Mouse (Mus musculus) testis, adult 2 months (tissue): ENCODE measurements around the gene Slc5a6.

Source experiments
- CTCF ChIP-seq: fragments of 200-500 bp; IDR thresholded peaks from 2 replicates; pipeline ENCODE4 v1.5.1; 2012; ENCODE audit warnings: low read depth, mild to moderate bottlenecking, inconsistent platforms, low read length, moderate library complexity; ENCODE audit not compliant: control insufficient read depth, insufficient read depth, insufficient replicate concordance
- POLR2A ChIP-seq: fragments of 200-500 bp; IDR thresholded peaks from 2 replicates; pipeline ENCODE4 v1.6.1; 2012; ENCODE audit warnings: low read depth, mild to moderate bottlenecking, inconsistent platforms, low read length, moderate library complexity; ENCODE audit not compliant: control insufficient read depth

DNA sequence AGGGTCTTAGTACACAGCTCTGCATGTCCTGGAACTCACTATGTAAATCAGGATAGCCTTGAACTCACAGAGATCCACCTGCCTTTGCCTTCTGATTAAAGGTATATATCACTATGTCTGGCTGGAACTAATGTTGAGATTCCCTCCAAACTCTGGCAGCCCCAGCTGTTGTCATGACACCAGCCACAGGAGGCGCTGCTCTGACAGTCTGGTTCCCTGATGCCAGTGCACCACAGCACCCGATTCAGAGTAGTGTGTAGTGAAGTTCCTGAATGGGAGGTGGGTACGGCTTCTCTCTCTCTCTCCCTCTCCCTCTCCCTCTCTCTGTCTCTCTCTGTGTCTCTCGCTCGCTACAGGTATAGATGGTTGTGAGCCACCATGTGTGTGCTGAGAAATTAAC lies 33.6 kb upstream of the Slc5a6 start:
- TF ChIP-seq CTCF (peak; percentile 55; the same call in 1 of the 2 replicates), POLR2A (no peak)
